Mouse (Mus musculus) MEL (cell line): ENCODE results near the gene Prdm8. TPM values are rescaled to one million over a fixed set of nuclear protein-coding genes. Genes with fewer than 3 reads are reported as not detected.

Experiments
- DNase-seq: peaks from one replicate; pipeline ENCODE4 v3.0.0; 2011; ENCODE audit warnings: low read depth, low spot score
- H3K27ac ChIP-seq: 2 replicates; pipeline ENCODE4 v1.5.1; 2012; ENCODE audit warnings: low read depth, mild to moderate bottlenecking, control low read depth, low read length, moderate library complexity; ENCODE audit not compliant: control insufficient read depth
- H3K27me3 ChIP-seq, 2 experiments: fragments of 150-350 bp in 1 of 2; sonication (generic) in 1 of 2; 2 replicates each; pipeline ENCODE4 v1.6.1; 2012; ENCODE audit warnings: low read length in 2 of 2, mild to moderate bottlenecking in 2 of 2, improper control_type of control experiment in 1 of 2, moderate library complexity in 1 of 2; ENCODE audit not compliant: insufficient read depth in 2 of 2, control insufficient read depth in 1 of 2
- H3K36me3 ChIP-seq, 2 experiments: 2 replicates each; pipeline ENCODE4 v1.6.1; 2012 to 2014; ENCODE audit warnings: low read length in 2 of 2, improper control_type of control experiment in 1 of 2, inconsistent platforms in 1 of 2, mild to moderate bottlenecking in 1 of 2; ENCODE audit not compliant: insufficient read depth in 2 of 2, control insufficient read depth in 1 of 2
- H3K4me1 ChIP-seq, 2 experiments: fragments of 150-350 bp in 1 of 2; sonication (generic) in 1 of 2; 2 replicates each; pipeline ENCODE4 v1.6.1; 2012; ENCODE audit warnings: low read length in 2 of 2, improper control_type of control experiment in 1 of 2, mild to moderate bottlenecking in 1 of 2; ENCODE audit not compliant: insufficient read depth in 2 of 2, control insufficient read depth in 1 of 2
- H3K4me3 ChIP-seq, 2 experiments: fragments of 150-350 bp in 1 of 2; sonication (generic) in 1 of 2; 2 replicates each; pipeline ENCODE4 v1.5.1; 2012; ENCODE audit warnings: low read depth in 2 of 2, low read length in 2 of 2, mild to moderate bottlenecking in 2 of 2, moderate library complexity in 2 of 2, control low read depth in 1 of 2, improper control_type of control experiment in 1 of 2; ENCODE audit not compliant: control insufficient read depth in 1 of 2, insufficient read depth in 1 of 2
- H3K79me2 ChIP-seq: 2 replicates; pipeline ENCODE4 v1.6.1; 2012; ENCODE audit warnings: mild to moderate bottlenecking, low read length, moderate library complexity; ENCODE audit not compliant: control insufficient read depth, poor library complexity, insufficient read depth
- H3K9ac ChIP-seq: 2 replicates; pipeline ENCODE4 v1.6.1; 2012; ENCODE audit warnings: low read depth, mild to moderate bottlenecking, control low read depth, low read length, moderate library complexity; ENCODE audit not compliant: control insufficient read depth, poor library complexity, severe bottlenecking
- H3K9me3 ChIP-seq: fragments of 150-350 bp; sonication (generic); replicated peaks from 2 replicates; pipeline ENCODE4 v1.6.1; 2012; ENCODE audit warnings: mild to moderate bottlenecking, low read length, improper control_type of control experiment, moderate library complexity; ENCODE audit not compliant: insufficient read depth
- CHD1 ChIP-seq: IDR thresholded peaks from 2 replicates; pipeline ENCODE4 v1.6.1; 2012; ENCODE audit warnings: low read depth, mild to moderate bottlenecking, inconsistent platforms, low read length, improper control_type of control experiment
- EP300 ChIP-seq, 2 experiments: IDR thresholded peaks; 2 replicates each; pipeline ENCODE4 v1.6.1; 2011; ENCODE audit warnings: improper control_type of control experiment in 2 of 2, low read length in 2 of 2, low read depth in 1 of 2, mild to moderate bottlenecking in 1 of 2
- ETS1 ChIP-seq: IDR thresholded peaks from 2 replicates; pipeline ENCODE4 v1.6.1; 2012; ENCODE audit warnings: low read depth, mild to moderate bottlenecking, inconsistent platforms, low read length, improper control_type of control experiment, moderate library complexity
- GABPA ChIP-seq: IDR thresholded peaks from 2 replicates; pipeline ENCODE4 v1.6.1; 2012; ENCODE audit warnings: low read depth, mild to moderate bottlenecking, inconsistent platforms, low read length, improper control_type of control experiment, moderate library complexity
- GATA1 ChIP-seq: IDR thresholded peaks from 2 replicates; pipeline ENCODE4 v1.6.1; 2011; ENCODE audit warnings: low read depth, low read length, improper control_type of control experiment
- HCFC1 ChIP-seq: IDR thresholded peaks from 2 replicates; pipeline ENCODE4 v1.6.1; 2012; ENCODE audit warnings: low read depth, mild to moderate bottlenecking, inconsistent platforms, low read length, improper control_type of control experiment, moderate library complexity
- JUND ChIP-seq: IDR thresholded peaks from 2 replicates; pipeline ENCODE4 v1.6.1; 2011; ENCODE audit warnings: low read depth, mild to moderate bottlenecking, improper control_type of control experiment, low read length
- KAT2A ChIP-seq: conservative IDR thresholded peaks from 2 replicates; pipeline ENCODE4 v1.6.1; 2012; ENCODE audit warnings: low read depth, low read length, improper control_type of control experiment, inconsistent platforms
- MAFK ChIP-seq: IDR thresholded peaks from 2 replicates; pipeline ENCODE4 v1.6.1; 2011; ENCODE audit warnings: low read depth, mild to moderate bottlenecking, low read length, improper control_type of control experiment, borderline replicate concordance
- MXI1 ChIP-seq: IDR thresholded peaks from 2 replicates; pipeline ENCODE4 v1.6.1; 2011; ENCODE audit warnings: mild to moderate bottlenecking, low read depth, low read length, improper control_type of control experiment
- NRF1 ChIP-seq: IDR thresholded peaks from 2 replicates; pipeline ENCODE4 v1.6.1; 2014; ENCODE audit warnings: low read depth, mild to moderate bottlenecking, inconsistent platforms, low read length, improper control_type of control experiment, moderate library complexity; ENCODE audit not compliant: poor library complexity, insufficient read depth, severe bottlenecking
- POLR2AphosphoS5 ChIP-seq: IDR thresholded peaks from 2 replicates; pipeline ENCODE4 v1.6.1; 2012; ENCODE audit warnings: low read depth, borderline replicate concordance, mild to moderate bottlenecking, inconsistent platforms, low read length, moderate library complexity, mixed read lengths
- RCOR1 ChIP-seq: IDR thresholded peaks from 2 replicates; pipeline ENCODE4 v1.6.1; 2012; ENCODE audit warnings: low read depth, mild to moderate bottlenecking, inconsistent platforms, low read length, improper control_type of control experiment
- SIN3A ChIP-seq: IDR thresholded peaks from 2 replicates; pipeline ENCODE4 v1.6.1; 2012; ENCODE audit warnings: low read length, improper control_type of control experiment, inconsistent platforms
- SMC3 ChIP-seq: IDR thresholded peaks from 2 replicates; pipeline ENCODE4 v1.6.1; 2011; ENCODE audit warnings: low read depth, low read length, improper control_type of control experiment
- TAL1 ChIP-seq: IDR thresholded peaks from 2 replicates; pipeline ENCODE4 v1.6.1; 2012; ENCODE audit warnings: mild to moderate bottlenecking, inconsistent platforms, low read length, moderate library complexity, mixed read lengths
- TCF12 ChIP-seq: IDR thresholded peaks from 2 replicates; pipeline ENCODE4 v1.6.1; 2014; ENCODE audit warnings: low read depth, mild to moderate bottlenecking, inconsistent platforms, low read length, improper control_type of control experiment, moderate library complexity
- USF2 ChIP-seq, 2 experiments: IDR thresholded peaks; 2 replicates each; pipeline ENCODE4 v1.6.1; 2011 to 2012; ENCODE audit warnings: improper control_type of control experiment in 2 of 2, low read length in 2 of 2, borderline replicate concordance in 1 of 2, inconsistent platforms in 1 of 2, low read depth in 1 of 2, mild to moderate bottlenecking in 1 of 2; ENCODE audit not compliant: insufficient read depth in 1 of 2
- ZC3H11A ChIP-seq: IDR thresholded peaks from 2 replicates; pipeline ENCODE4 v1.6.1; 2012; ENCODE audit warnings: low read depth, mild to moderate bottlenecking, inconsistent platforms, low read length, improper control_type of control experiment
- ZMIZ1 ChIP-seq: IDR thresholded peaks from 2 replicates; pipeline ENCODE4 v1.6.1; 2012; ENCODE audit warnings: low read depth, mild to moderate bottlenecking, inconsistent platforms, low read length, improper control_type of control experiment, moderate library complexity
- polyA plus RNA-seq, 2 experiments: library from polyadenylated mRNA; stranded (reverse) in 1 of 2; unstranded in 1 of 2; fragments of >175 nt in 1 of 2; fragments of >200 nt in 1 of 2; gene quantifications; 2 replicates each; pipeline versions ENCODE4 v1.2.1 to v1.2.4; 2012; ENCODE audit warnings: low replicate concordance in 2 of 2, low read depth in 1 of 2; ENCODE audit not compliant: insufficient read length in 2 of 2, insufficient read depth in 1 of 2, missing spikeins in 1 of 2
- total RNA-seq: library from RNA; depleted of rRNA; stranded (reverse); fragments of 300-350 nt; gene quantifications from 2 replicates; pipeline ENCODE4 v1.2.3, GENCODE M21; 2012

Prdm8 gene
- total and polyA plus RNA-seq, 3 experiments: not detected

- H3K79me2 ChIP-seq: no peaks in the 10 kb centered on the region
- DNase-seq: no peak
- no peak overlapping the region for H3K27ac ChIP-seq
- no peak for TF ChIP-seq MXI1
- TF ChIP-seq ZC3H11A: no peak
- no peak for TF ChIP-seq RCOR1
- TF ChIP-seq HCFC1: no peak
- no peak for TF ChIP-seq GABPA
- no peak for TF ChIP-seq MAFK
- TF ChIP-seq JUND: no peak
- TF ChIP-seq SIN3A: no peak
- no peak for TF ChIP-seq GATA1
- TF ChIP-seq ETS1: no peak
- H3K36me3 ChIP-seq: no peaks in the 10 kb centered on the region
- no peaks in the 10 kb centered on the region for H3K27me3 ChIP-seq
- H3K4me3 ChIP-seq: no peak overlapping the region
- H3K4me1 ChIP-seq: no peaks in the 10 kb centered on the region
- no peak overlapping the region for H3K9ac ChIP-seq
- H3K9me3 ChIP-seq: no peaks in the 10 kb centered on the region
Observed at GRCm38 (mm10) chr5:98221956-98222355, 55.0 kb downstream of the Prdm8 start.

GRCm38 (mm10) chr5:98226710-98227109, 59.7 kb downstream of the Prdm8 start:
- Histone ChIP-seq H3K79me2 (no peaks in the 10 kb centered on the region), H3K9me3 (no peaks in the 10 kb centered on the region), H3K36me3 (no peaks in the 10 kb centered on the region), H3K27me3 (no peaks in the 10 kb centered on the region), H3K4me3 (no peak overlapping the region), H3K27ac (no peak overlapping the region), H3K4me1 (no peaks in the 10 kb centered on the region), H3K9ac (no peak overlapping the region)
- TF ChIP-seq ZMIZ1 (no peak), KAT2A (no peak), CHD1 (no peak), HCFC1 (no peak), USF2 (IDR thresholded peaks at IDR 0.05; ENCODE audit: borderline replicate concordance in 1 of 2, insufficient read depth in 1 of 2, low read depth in 1 of 2, low read length in 2 of 2) (no peak), TAL1 (no peak), POLR2AphosphoS5 (no peak), TCF12 (no peak), EP300 (IDR thresholded peaks at IDR 0.05; ENCODE audit: low read depth in 1 of 2, low read length in 2 of 2) (no peak), SMC3 (no peak), NRF1 (no peak)
- DNase-seq: no peak
